Mouse (Mus musculus) liver, embryonic 13.5 days (tissue): ENCODE data around the gene 1700001K19Rik. TPM values are rescaled to one million over a fixed set of nuclear protein-coding genes. Genes with fewer than 3 reads are reported as not detected.
"Not testable (repeated sequence)": the region's sequence is repeated elsewhere in the genome, so short reads cannot be mapped to it uniquely, and the experiment has no call there.

Experiments
- ATAC-seq: fragments of 200-750 bp; cut with Nextera tagmentation; 2 replicates; pipeline ENCODE4 v1.8.0; 2017; ENCODE audit warnings: low read depth, mild to moderate bottlenecking, moderate number of reproducible peaks, moderate library complexity
- DNase-seq: peaks from one replicate; pipeline ENCODE4 v3.0.0; 2022
- H3K27ac ChIP-seq: fragments of 300-500 bp; sonication (generic); 2 replicates; pipeline ENCODE4 v1.5.1; 2015; ENCODE audit warnings: moderate library complexity, mild to moderate bottlenecking, inconsistent platforms
- H3K27me3 ChIP-seq: fragments of 300-500 bp; sonication (generic); 2 replicates; pipeline ENCODE4 v1.6.1; 2015; ENCODE audit warnings: mild to moderate bottlenecking, inconsistent platforms
- H3K36me3 ChIP-seq: fragments of 300-500 bp; sonication (generic); 2 replicates; pipeline ENCODE4 v1.6.1; 2015; ENCODE audit warnings: mild to moderate bottlenecking, inconsistent platforms
- H3K4me1 ChIP-seq: fragments of 300-500 bp; sonication (generic); replicated peaks from 2 replicates; pipeline ENCODE4 v1.6.1; 2015; ENCODE audit warnings: inconsistent platforms
- H3K4me2 ChIP-seq: fragments of 300-500 bp; sonication (generic); 2 replicates; pipeline ENCODE4 v1.6.1; 2015; ENCODE audit warnings: inconsistent platforms, mild to moderate bottlenecking, moderate library complexity
- H3K4me3 ChIP-seq: fragments of 300-500 bp; sonication (generic); replicated peaks from 2 replicates; pipeline ENCODE4 v1.5.1; 2015; ENCODE audit warnings: mild to moderate bottlenecking, inconsistent platforms
- H3K9ac ChIP-seq: fragments of 300-500 bp; sonication (generic); 2 replicates; pipeline ENCODE4 v1.6.1; 2015; ENCODE audit warnings: mild to moderate bottlenecking, inconsistent platforms
- H3K9me3 ChIP-seq: fragments of 300-500 bp; sonication (generic); replicated peaks from 2 replicates; pipeline ENCODE4 v1.6.1; 2016; ENCODE audit warnings: inconsistent platforms
- WGBS: fragments of 180-500 bp; shearing (Covaris S2); methylation state at CpG from one replicate; pipeline ENCODE4 v1.1.7; 2015; ENCODE audit not compliant: insufficient replicate concordance; 5-methylcytosine and 5-hydroxymethylcytosine counted together
- polyA plus RNA-seq: library from polyadenylated mRNA; unstranded; fragments of >200 nt; fragmentation: Nextera tagmentation; extraction: Ambion mirVana; gene quantifications from 2 replicates; pipeline ENCODE4 v1.2.1, GENCODE M21; 2015

The 1700001K19Rik gene
- polyA plus RNA-seq, 1 experiment from 2014 or later = not detected

GRCm38 (mm10) chr12:110695676-110696171, 13.3 kb upstream of the 1700001K19Rik start:
- H3K4me2 ChIP-seq = peak overlapping the region; percentile 81
- H3K36me3 ChIP-seq = peaks cover 35% of the 10 kb centered on the region
- H3K4me3 ChIP-seq = peak overlapping the region; percentile 100
- peak overlapping the region; percentile 100 for H3K9ac ChIP-seq
- peaks cover 66% of the 10 kb centered on the region for H3K4me1 ChIP-seq
- peak overlapping the region; percentile 97 for H3K27ac ChIP-seq
- no peaks in the 10 kb centered on the region for H3K9me3 ChIP-seq
- DNase-seq (no peak), ATAC-seq (peak; percentile 35)
- under 1% methylated on average over 55 of the region's 55 CpGs for WGBS
- H3K27me3 ChIP-seq = no peaks in the 10 kb centered on the region

GRCm38 (mm10) chr12:110693378-110693777, 11.0 kb upstream of the 1700001K19Rik start:
- 78% methylated on average over 5 of the region's 5 CpGs for WGBS
- Histone ChIP-seq H3K36me3 (peaks cover 58% of the 10 kb centered on the region), H3K4me2 (peak overlapping the region; percentile 41), H3K4me3 (peak overlapping the region; percentile 22; the same call in 1 of the 2 replicates), H3K9ac (0 out of 2 replicates have a peak overlapping the region, but pooled peaks have one; percentile 22), H3K4me1 (peaks cover 42% of the 10 kb centered on the region)
- not testable (repeated sequence) for H3K9me3 ChIP-seq, H3K27ac ChIP-seq, H3K27me3 ChIP-seq, ATAC-seq, DNase-seq

GRCm38 (mm10) chr12:110689919-110690643, 7.7 kb upstream of the 1700001K19Rik start:
- Histone ChIP-seq H3K27me3 (no peaks in the 10 kb centered on the region), H3K4me1 (peaks cover 28% of the 10 kb centered on the region), H3K4me3 (no peak overlapping the region), H3K9me3 (no peaks in the 10 kb centered on the region), H3K9ac (no peak overlapping the region), H3K36me3 (peaks cover 77% of the 10 kb centered on the region), H3K4me2 (no peak overlapping the region), H3K27ac (no peak overlapping the region)
- ATAC-seq = peak; percentile 24; the same call in 1 of the 2 replicates
- 79% methylated on average over 6 of the region's 6 CpGs for WGBS
- no peak for DNase-seq

GRCm38 (mm10) chr12:110688921-110689320, 6.5 kb upstream of the 1700001K19Rik start:
- 79% methylated on average over 3 of the region's 3 CpGs for WGBS
- ATAC-seq, DNase-seq: not testable (repeated sequence)

GRCm38 (mm10) chr12:110687894-110688734, 5.7 kb upstream of the 1700001K19Rik start:
- H3K4me3 ChIP-seq = no peak overlapping the region
- peaks cover 61% of the 10 kb centered on the region for H3K36me3 ChIP-seq
- WGBS = 71% methylated on average over 12 of the region's 12 CpGs
- no peaks in the 10 kb centered on the region for H3K27me3 ChIP-seq
- ATAC-seq (no peak), DNase-seq (no peak)
- peaks cover 21% of the 10 kb centered on the region for H3K4me1 ChIP-seq
- H3K4me2 ChIP-seq = no peak overlapping the region
- no peaks in the 10 kb centered on the region for H3K9me3 ChIP-seq
- H3K27ac ChIP-seq = 0 out of 2 replicates have a peak overlapping the region, but pooled peaks have one; percentile 38
- H3K9ac ChIP-seq = no peak overlapping the region

More at GRCm38 (mm10) chr12:110688921-110689320, 6.5 kb upstream of the 1700001K19Rik start:
- H3K27me3 ChIP-seq, H3K9me3 ChIP-seq, H3K9ac ChIP-seq, H3K27ac ChIP-seq, H3K4me3 ChIP-seq, H3K4me2 ChIP-seq: not testable (repeated sequence)
- H3K36me3 ChIP-seq = peaks cover 68% of the 10 kb centered on the region
- H3K4me1 ChIP-seq = peaks cover 28% of the 10 kb centered on the region

GRCm38 (mm10) chr12:110683580-110683979, 1.2 kb upstream of the 1700001K19Rik start:
- Histone ChIP-seq H3K4me1 (peaks cover 15% of the 10 kb centered on the region), H3K36me3 (peaks cover 21% of the 10 kb centered on the region), H3K9me3 (no peaks in the 10 kb centered on the region), H3K4me3 (no peak overlapping the region), H3K9ac (no peak overlapping the region), H3K27ac (no peak overlapping the region), H3K4me2 (no peak overlapping the region), H3K27me3 (no peaks in the 10 kb centered on the region)
- no CpG with 5 or more reads among the region's 1 CpGs for WGBS
- ATAC-seq (no peak), DNase-seq (no peak)

GRCm38 (mm10) chr12:110681878-110682277, 541 bp downstream of the 1700001K19Rik start:
- WGBS = 33% methylated on average over 3 of the region's 3 CpGs
- H3K4me3 ChIP-seq = no peak overlapping the region
- H3K27ac ChIP-seq = no peak overlapping the region
- no peak overlapping the region for H3K9ac ChIP-seq
- H3K36me3 ChIP-seq = peaks cover 11% of the 10 kb centered on the region
- ATAC-seq (no peak), DNase-seq (no peak)
- no peaks in the 10 kb centered on the region for H3K27me3 ChIP-seq
- no peaks in the 10 kb centered on the region for H3K9me3 ChIP-seq
- no peak overlapping the region for H3K4me2 ChIP-seq
- H3K4me1 ChIP-seq = peaks cover 15% of the 10 kb centered on the region

- H3K4me1 ChIP-seq = peaks cover 15% of the 10 kb centered on the region
- H3K4me2 ChIP-seq = no peak overlapping the region
- H3K4me3 ChIP-seq = no peak overlapping the region
- DNase-seq (no peak), ATAC-seq (no peak)
- WGBS = 49% methylated on average over 7 of the region's 7 CpGs
- H3K9ac ChIP-seq = no peak overlapping the region
- H3K36me3 ChIP-seq = peaks cover 5% of the 10 kb centered on the region
- H3K9me3 ChIP-seq = no peaks in the 10 kb centered on the region
- H3K27ac ChIP-seq = no peak overlapping the region
- H3K27me3 ChIP-seq = no peaks in the 10 kb centered on the region
Observed at GRCm38 (mm10) chr12:110681191-110681590, 1.2 kb downstream of the 1700001K19Rik start.

- 0 out of 2 replicates have a peak, but pooled peaks cover 5% of the 10 kb centered on the region for H3K36me3 ChIP-seq
- DNase-seq (peak; percentile 23), ATAC-seq (no peak)
- H3K4me2 ChIP-seq = no peak overlapping the region
- WGBS = 40% methylated on average over 5 of the region's 5 CpGs
- H3K4me1 ChIP-seq = no peaks in the 10 kb centered on the region
- no peaks in the 10 kb centered on the region for H3K9me3 ChIP-seq
- no peaks in the 10 kb centered on the region for H3K27me3 ChIP-seq
- H3K27ac ChIP-seq = no peak overlapping the region
- no peak overlapping the region for H3K9ac ChIP-seq
- no peak overlapping the region for H3K4me3 ChIP-seq
Observed at GRCm38 (mm10) chr12:110674243-110674642, 8.2 kb downstream of the 1700001K19Rik start.

- H3K9ac ChIP-seq = no peak overlapping the region
- no peak overlapping the region for H3K4me3 ChIP-seq
- no peak for DNase-seq
- H3K4me2 ChIP-seq = no peak overlapping the region
- no peaks in the 10 kb centered on the region for H3K9me3 ChIP-seq
- H3K36me3 ChIP-seq = peaks cover 70% of the 10 kb centered on the region
- H3K27ac ChIP-seq = no peak overlapping the region
- H3K27me3 ChIP-seq = no peaks in the 10 kb centered on the region
- ATAC-seq = no peak
- 82% methylated on average over 13 of the region's 13 CpGs for WGBS
- H3K4me1 ChIP-seq = no peaks in the 10 kb centered on the region; the same call in 1 of the 2 replicates
Observed at GRCm38 (mm10) chr12:110667466-110668077, 14.8 kb downstream of the 1700001K19Rik start.

- no peak for ATAC-seq
- no peak overlapping the region for H3K9ac ChIP-seq
- WGBS = 87% methylated on average over 14 of the region's 14 CpGs
Observed at GRCm38 (mm10) chr12:110661746-110662145, 20.7 kb downstream of the 1700001K19Rik start.

More at GRCm38 (mm10) chr12:110661746-110662145, 20.7 kb downstream of the 1700001K19Rik start:
- Histone ChIP-seq H3K27ac (no peak overlapping the region), H3K9me3 (no peaks in the 10 kb centered on the region), H3K27me3 (no peaks in the 10 kb centered on the region), H3K4me2 (no peak overlapping the region), H3K36me3 (peaks cover 100% of the 10 kb centered on the region), H3K4me1 (no peaks in the 10 kb centered on the region), H3K4me3 (no peak overlapping the region)
- no peak for DNase-seq
